Mouse (Mus musculus): Measurements from ENCODE around the gene 1700010B08Rik. TPM values are rescaled to one million over a fixed set of nuclear protein-coding genes. Genes with fewer than 3 reads are reported as not detected.

1700010B08Rik gene
- total and polyA plus RNA-seq, 3 experiments = 0.29 TPM; not detected in 2

GRCm38 (mm10) chr2:173724940-173725807 lies 6.0 kb downstream of the 1700010B08Rik start:
- DNase-seq = no peak
- intact Hi-C loops (cut with DNase I) = no loop called here
- no peak for TF ChIP-seq POLR2A (IDR thresholded peaks at IDR 0.05; ENCODE audit: insufficient read depth, low read depth, low read length)
- TF ChIP-seq CTCF (IDR thresholded peaks at IDR 0.05) = no peak
- no peak for TF ChIP-seq EP300 (IDR thresholded peaks at IDR 0.05; ENCODE audit: insufficient read depth, low read depth, low read length)
- Histone ChIP-seq H3K4me3 (no peak overlapping the region), H3K4me1 (ENCODE audit: control insufficient read depth, insufficient read depth, low read length) (no peaks in the 10 kb centered on the region), H3K9ac (ENCODE audit: low read depth, low read length) (no peak overlapping the region), H3K27ac (no peak overlapping the region), H3K36me3 (ENCODE audit: control insufficient read depth, insufficient read depth, low read length) (no peaks in the 10 kb centered on the region), H3K79me2 (replicated peaks; ENCODE audit: control insufficient read depth, insufficient read depth, low read length) (no peaks in the 10 kb centered on the region), H3K27me3 (ENCODE audit: control insufficient read depth, insufficient read depth, low read length) (no peaks in the 10 kb centered on the region)
- WGBS = 65% methylated on average over 15 of the region's 15 CpGs

- H3K79me2 ChIP-seq (replicated peaks; ENCODE audit: control insufficient read depth, insufficient read depth, low read length) = no peaks in the 10 kb centered on the region
These were observed 6.6 kb downstream of the 1700010B08Rik start for GRCm38 (mm10) chr2:173725819-173726218.

GRCm38 (mm10) chr2:173730444-173730966 lies 11.3 kb downstream of the 1700010B08Rik start:
- Histone ChIP-seq H3K9ac (ENCODE audit: low read depth, low read length) (no peak overlapping the region), H3K27me3 (ENCODE audit: control insufficient read depth, insufficient read depth, low read length) (no peaks in the 10 kb centered on the region), H3K36me3 (ENCODE audit: control insufficient read depth, insufficient read depth, low read length) (no peaks in the 10 kb centered on the region), H3K79me2 (replicated peaks; ENCODE audit: control insufficient read depth, insufficient read depth, low read length) (no peaks in the 10 kb centered on the region), H3K4me1 (ENCODE audit: control insufficient read depth, insufficient read depth, low read length) (no peaks in the 10 kb centered on the region), H3K4me3 (no peak overlapping the region), H3K27ac (no peak overlapping the region)
- WGBS = 33% methylated on average over 9 of the region's 9 CpGs
- intact Hi-C loops (cut with DNase I) = no loop called here
- DNase-seq = no peak
- TF ChIP-seq CTCF (IDR thresholded peaks at IDR 0.05) = no peak
- TF ChIP-seq EP300 (IDR thresholded peaks at IDR 0.05; ENCODE audit: insufficient read depth, low read depth, low read length) = no peak
- no peak for TF ChIP-seq POLR2A (IDR thresholded peaks at IDR 0.05; ENCODE audit: insufficient read depth, low read depth, low read length)

More at GRCm38 (mm10) chr2:173725819-173726218, 6.6 kb downstream of the 1700010B08Rik start:
- H3K27ac ChIP-seq = no peak overlapping the region
- intact Hi-C loops (cut with DNase I) = no loop called here
- TF ChIP-seq CTCF (IDR thresholded peaks at IDR 0.05) = no peak
- no peak for TF ChIP-seq POLR2A (IDR thresholded peaks at IDR 0.05; ENCODE audit: insufficient read depth, low read depth, low read length)
- no peak for TF ChIP-seq EP300 (IDR thresholded peaks at IDR 0.05; ENCODE audit: insufficient read depth, low read depth, low read length)
- no peaks in the 10 kb centered on the region for H3K4me1 ChIP-seq (ENCODE audit: control insufficient read depth, insufficient read depth, low read length)
- no peaks in the 10 kb centered on the region for H3K36me3 ChIP-seq (ENCODE audit: control insufficient read depth, insufficient read depth, low read length)
- H3K9ac ChIP-seq (ENCODE audit: low read depth, low read length) = no peak overlapping the region
- WGBS = 91% methylated on average over 4 of the region's 4 CpGs
- no peak overlapping the region for H3K4me3 ChIP-seq
- no peak for DNase-seq
- no peaks in the 10 kb centered on the region for H3K27me3 ChIP-seq (ENCODE audit: control insufficient read depth, insufficient read depth, low read length)

- DNase-seq = no peak
- H3K79me2 ChIP-seq (replicated peaks; ENCODE audit: control insufficient read depth, insufficient read depth, low read length) = peaks cover 6% of the 10 kb centered on the region; the same call in 1 of the 2 replicates
- 70% methylated on average over 2 of the region's 2 CpGs for WGBS
- intact Hi-C loops (cut with DNase I) = no loop called here
- H3K4me1 ChIP-seq (ENCODE audit: control insufficient read depth, insufficient read depth, low read length) = peaks cover 10% of the 10 kb centered on the region
- H3K36me3 ChIP-seq (ENCODE audit: control insufficient read depth, insufficient read depth, low read length) = no peaks in the 10 kb centered on the region
- no peak overlapping the region for H3K4me3 ChIP-seq
- no peak for TF ChIP-seq POLR2A (IDR thresholded peaks at IDR 0.05; ENCODE audit: insufficient read depth, low read depth, low read length)
- TF ChIP-seq CTCF (IDR thresholded peaks at IDR 0.05) = no peak
- no peak for TF ChIP-seq EP300 (IDR thresholded peaks at IDR 0.05; ENCODE audit: insufficient read depth, low read depth, low read length)
- H3K27ac ChIP-seq = no peak overlapping the region
- H3K27me3 ChIP-seq (ENCODE audit: control insufficient read depth, insufficient read depth, low read length) = no peaks in the 10 kb centered on the region
- H3K9ac ChIP-seq (ENCODE audit: low read depth, low read length) = no peak overlapping the region
These were observed 15.2 kb downstream of the 1700010B08Rik start for GRCm38 (mm10) chr2:173734426-173734825.

GRCm38 (mm10) chr2:173737222-173737989 lies 18.2 kb downstream of the 1700010B08Rik start, which contains the start of gene Vapb:
Gene Vapb, plus strand, starts transcription at chr2:173737511.
- TF ChIP-seq POLR2A (IDR thresholded peaks at IDR 0.05; ENCODE audit: insufficient read depth, low read depth, low read length) = peak; percentile 55; the same call in 1 of the 2 replicates
- TF ChIP-seq EP300 (IDR thresholded peaks at IDR 0.05; ENCODE audit: insufficient read depth, low read depth, low read length) = 0 out of 2 replicates have a peak, but pooled peaks have one; percentile 14
- TF ChIP-seq CTCF (IDR thresholded peaks at IDR 0.05) = peak; percentile 44
- H3K27me3 ChIP-seq (ENCODE audit: control insufficient read depth, insufficient read depth, low read length) = no peaks in the 10 kb centered on the region
- H3K4me1 ChIP-seq (ENCODE audit: control insufficient read depth, insufficient read depth, low read length) = peaks cover 16% of the 10 kb centered on the region
- DNase-seq = peak; percentile 99 to 100
- H3K27ac ChIP-seq = peak within 1 kb of the TSS; percentile 90
- H3K9ac ChIP-seq (ENCODE audit: low read depth, low read length) = peak within 1 kb of the TSS; percentile 91
- 1% methylated on average over 70 of the region's 70 CpGs for WGBS
- H3K4me3 ChIP-seq = peak within 1 kb of the TSS; percentile 95
- no peaks in the 10 kb centered on the region for H3K36me3 ChIP-seq (ENCODE audit: control insufficient read depth, insufficient read depth, low read length)
- intact Hi-C loops (cut with DNase I) = loop anchor here (2.0 kb wide), 1 partner anchor 79 kb away; the partner anchor contains the start of gene Rab22a
- H3K79me2 ChIP-seq (replicated peaks; ENCODE audit: control insufficient read depth, insufficient read depth, low read length) = peaks cover 14% of the 10 kb centered on the region

All from heart, adult 2 months (tissue).